Mouse (Mus musculus) neural tube, embryonic 15.5 days (tissue): ENCODE results near the gene Agap3. TPM values are rescaled to one million over a fixed set of nuclear protein-coding genes. Genes with fewer than 3 reads are reported as not detected.
A peak's percentile ranks its signal among the peaks of the same experiment; 100 is the strongest.

Source experiments
- ATAC-seq: fragments of 200-750 bp; cut with Nextera tagmentation; 2 replicates; pipeline ENCODE4 v1.8.0; 2017; ENCODE audit warnings: mild to moderate bottlenecking, moderate TSS enrichment, moderate library complexity; ENCODE audit not compliant: low FRiP score
- H3K27ac ChIP-seq: fragments of 300-500 bp; sonication (generic); replicated peaks from 2 replicates; pipeline ENCODE4 v1.5.1; 2015; ENCODE audit warnings: mild to moderate bottlenecking, inconsistent platforms
- H3K27me3 ChIP-seq: fragments of 300-500 bp; sonication (generic); replicated peaks from 2 replicates; pipeline ENCODE4 v1.6.1; 2015; ENCODE audit warnings: inconsistent platforms
- H3K36me3 ChIP-seq: fragments of 300-500 bp; sonication (generic); 2 replicates; pipeline ENCODE4 v1.6.1; 2015; ENCODE audit warnings: inconsistent platforms
- H3K4me1 ChIP-seq: fragments of 300-500 bp; sonication (generic); 2 replicates; pipeline ENCODE4 v1.6.1; 2015; ENCODE audit warnings: inconsistent platforms
- H3K4me2 ChIP-seq: fragments of 300-500 bp; sonication (generic); 2 replicates; pipeline ENCODE4 v1.6.1; 2015; ENCODE audit warnings: inconsistent platforms, mild to moderate bottlenecking, moderate library complexity
- H3K4me3 ChIP-seq: fragments of 300-500 bp; sonication (generic); replicated peaks from 2 replicates; pipeline ENCODE4 v1.5.1; 2015; ENCODE audit warnings: mild to moderate bottlenecking, inconsistent platforms
- H3K9ac ChIP-seq: fragments of 300-500 bp; sonication (generic); replicated peaks from 2 replicates; pipeline ENCODE4 v1.6.1; 2015; ENCODE audit warnings: mild to moderate bottlenecking, inconsistent platforms
- H3K9me3 ChIP-seq: fragments of 300-500 bp; sonication (generic); replicated peaks from 2 replicates; pipeline ENCODE4 v1.6.1; 2016; ENCODE audit warnings: inconsistent platforms
- WGBS: fragments of 180-500 bp; shearing (Covaris S2); methylation state at CpG from one replicate; pipeline ENCODE4 v1.1.7; 2015; ENCODE audit warnings: mixed read lengths; 5-methylcytosine and 5-hydroxymethylcytosine counted together
- polyA plus RNA-seq: library from polyadenylated mRNA; unstranded; fragments of >200 nt; fragmentation: Nextera tagmentation; extraction: Ambion mirVana; gene quantifications from 2 replicates; pipeline ENCODE4 v1.2.1, GENCODE M21; 2015

Gene Agap3
- polyA plus RNA-seq, 1 experiment from 2014 or later: 101 TPM

DNA sequence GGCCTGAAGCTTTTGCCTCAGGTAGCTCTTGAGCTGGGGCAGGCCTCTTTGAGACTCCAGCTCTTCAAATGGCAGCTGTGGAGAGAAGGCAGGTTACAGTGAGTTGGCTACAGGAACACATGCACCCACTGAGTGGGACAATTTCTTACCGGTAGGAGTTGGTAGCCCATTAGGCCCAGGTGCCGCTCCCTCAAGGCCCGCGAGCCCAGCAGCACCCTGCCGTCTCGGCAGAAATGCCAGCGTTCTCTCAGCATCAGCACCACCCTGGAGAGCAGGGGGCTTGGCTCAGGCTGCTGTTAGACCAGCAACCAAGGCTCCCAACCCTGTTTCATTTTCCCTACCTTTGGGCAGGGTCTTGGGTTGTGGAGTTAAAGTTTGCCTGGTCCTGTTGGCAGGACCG lies 10.8 kb upstream of the Agap3 start:
- H3K9ac ChIP-seq: no peak overlapping the region

GRCm38 (mm10) chr5:24442029-24442428 lies 9.9 kb upstream of the Agap3 start:
- H3K4me1 ChIP-seq: peaks cover 28% of the 10 kb centered on the region
- H3K27me3 ChIP-seq: no peaks in the 10 kb centered on the region
- peaks cover 40% of the 10 kb centered on the region for H3K36me3 ChIP-seq
- no peak overlapping the region for H3K4me2 ChIP-seq
- H3K4me3 ChIP-seq: no peak overlapping the region
- no peak for ATAC-seq
- no peak overlapping the region for H3K27ac ChIP-seq
- H3K9ac ChIP-seq: no peak overlapping the region
- H3K9me3 ChIP-seq: no peaks in the 10 kb centered on the region
- WGBS: 86% methylated on average over 9 of the region's 9 CpGs

More for the DNA sequence above, 10.8 kb upstream of the Agap3 start:
- no peaks in the 10 kb centered on the region for H3K27me3 ChIP-seq
- peaks cover 21% of the 10 kb centered on the region for H3K4me1 ChIP-seq
- H3K36me3 ChIP-seq: peaks cover 40% of the 10 kb centered on the region
- H3K9me3 ChIP-seq: no peaks in the 10 kb centered on the region
- WGBS: 96% methylated on average over 8 of the region's 8 CpGs
- no peak overlapping the region for H3K4me2 ChIP-seq
- ATAC-seq: no peak
- H3K4me3 ChIP-seq: no peak overlapping the region
- H3K27ac ChIP-seq: no peak overlapping the region

DNA sequence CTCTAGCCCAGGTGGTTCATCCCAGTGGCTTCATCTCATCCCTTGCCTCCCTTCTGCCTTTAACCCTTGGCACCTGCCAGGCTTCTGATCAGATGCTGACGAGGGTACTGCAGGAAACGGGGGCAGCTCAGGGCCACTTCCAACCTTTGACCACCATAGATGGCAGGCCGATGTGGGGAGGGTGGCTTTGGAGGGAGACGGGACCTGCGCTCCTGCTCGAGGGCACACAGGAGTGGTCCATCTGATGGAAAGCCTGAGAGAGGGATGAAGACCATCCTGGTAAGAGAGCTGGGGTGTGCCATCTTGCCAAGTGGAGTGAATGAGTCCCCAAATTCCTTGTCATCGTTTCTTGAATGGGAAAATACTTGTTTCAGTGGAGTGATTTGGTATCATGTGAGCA lies 8.8 kb upstream of the Agap3 start:
- Histone ChIP-seq H3K36me3 (peaks cover 40% of the 10 kb centered on the region), H3K4me2 (no peak overlapping the region), H3K27ac (no peak overlapping the region), H3K4me1 (peaks cover 39% of the 10 kb centered on the region), H3K9me3 (no peaks in the 10 kb centered on the region), H3K27me3 (no peaks in the 10 kb centered on the region), H3K4me3 (no peak overlapping the region), H3K9ac (no peak overlapping the region)
- 92% methylated on average over 7 of the region's 7 CpGs for WGBS
- no peak for ATAC-seq

GRCm38 (mm10) chr5:24443927-24444326 lies 8.1 kb upstream of the Agap3 start:
- 87% methylated on average over 12 of the region's 12 CpGs for WGBS
- H3K27ac ChIP-seq: peak overlapping the region; percentile 97; the same call in 1 of the 2 replicates
- 0 out of 2 replicates have a peak, but pooled peaks cover 2% of the 10 kb centered on the region for H3K27me3 ChIP-seq

GRCm38 (mm10) chr5:24444746-24445427 lies 7.1 kb upstream of the Agap3 start, which contains the start of gene Fastk:
TSS of gene Fastk (minus strand) at chr5:24445287.
- peak within 1 kb of the TSS; percentile 97 for H3K27ac ChIP-seq
- peaks cover 27% of the 10 kb centered on the region for H3K36me3 ChIP-seq
- H3K27me3 ChIP-seq: 0 out of 2 replicates have a peak, but pooled peaks cover 3% of the 10 kb centered on the region
- peak within 1 kb of the TSS; percentile 96 for H3K9ac ChIP-seq
- H3K9me3 ChIP-seq: no peaks in the 10 kb centered on the region
- peaks cover 42% of the 10 kb centered on the region for H3K4me1 ChIP-seq
- H3K4me3 ChIP-seq: peak within 1 kb of the TSS; percentile 94
- under 1% methylated on average over 60 of the region's 60 CpGs for WGBS
- peak; percentile 83 for ATAC-seq
- peak within 1 kb of the TSS; percentile 95 for H3K4me2 ChIP-seq

More at GRCm38 (mm10) chr5:24443927-24444326, 8.1 kb upstream of the Agap3 start:
- Histone ChIP-seq H3K4me2 (peak overlapping the region; percentile 95), H3K9ac (peak overlapping the region; percentile 96), H3K4me1 (peaks cover 42% of the 10 kb centered on the region), H3K4me3 (peak overlapping the region; percentile 94), H3K36me3 (peaks cover 36% of the 10 kb centered on the region), H3K9me3 (no peaks in the 10 kb centered on the region)
- ATAC-seq: no peak

- H3K4me1 ChIP-seq: peaks cover 42% of the 10 kb centered on the region
- 57% methylated on average over 20 of the region's 20 CpGs for WGBS
- H3K4me2 ChIP-seq: peak overlapping the region; percentile 95
- ATAC-seq: 0 out of 2 replicates have a peak, but pooled peaks have one; percentile 0
- H3K9ac ChIP-seq: peak overlapping the region; percentile 96
- H3K4me3 ChIP-seq: peak overlapping the region; percentile 94
- peak overlapping the region; percentile 97 for H3K27ac ChIP-seq
- H3K27me3 ChIP-seq: 0 out of 2 replicates have a peak, but pooled peaks cover 3% of the 10 kb centered on the region
- no peaks in the 10 kb centered on the region for H3K9me3 ChIP-seq
- peaks cover 20% of the 10 kb centered on the region for H3K36me3 ChIP-seq
Observed at GRCm38 (mm10) chr5:24445428-24446080, 6.4 kb upstream of the Agap3 start.

- Histone ChIP-seq H3K27ac (no peak overlapping the region), H3K36me3 (peaks cover 9% of the 10 kb centered on the region), H3K9me3 (no peaks in the 10 kb centered on the region), H3K4me1 (peaks cover 48% of the 10 kb centered on the region), H3K27me3 (0 out of 2 replicates have a peak, but pooled peaks cover 3% of the 10 kb centered on the region), H3K4me2 (peak overlapping the region; percentile 88), H3K9ac (no peak overlapping the region), H3K4me3 (peak overlapping the region; percentile 71; the same call in 1 of the 2 replicates)
- ATAC-seq: no peak
- 95% methylated on average over 7 of the region's 7 CpGs for whole genome bisulfite sequencing
Observed at GRCm38 (mm10) chr5:24446630-24447029, 5.3 kb upstream of the Agap3 start.

- Histone ChIP-seq H3K9me3 (no peaks in the 10 kb centered on the region), H3K4me3 (peak within 1 kb of the TSS; percentile 71), H3K4me1 (peaks cover 48% of the 10 kb centered on the region), H3K4me2 (peak within 1 kb of the TSS; percentile 88), H3K36me3 (0 out of 2 replicates have a peak, but pooled peaks cover 3% of the 10 kb centered on the region), H3K27ac (peak within 1 kb of the TSS; percentile 74), H3K27me3 (0 out of 2 replicates have a peak, but pooled peaks cover 3% of the 10 kb centered on the region), H3K9ac (peak within 1 kb of the TSS; percentile 63)
- peak; percentile 45 for ATAC-seq
- WGBS: 2% methylated on average over 34 of the region's 34 CpGs
Observed at GRCm38 (mm10) chr5:24447624-24448298, 4.2 kb upstream of the Agap3 start, which contains the start of gene Tmub1. TSS of gene Tmub1 (minus strand) at chr5:24447854.

GRCm38 (mm10) chr5:24451264-24452029 lies 530 bp upstream of the Agap3 start:
- peak overlapping the region; percentile 91 for H3K4me2 ChIP-seq
- ATAC-seq: peak; percentile 74
- WGBS: 2% methylated on average over 46 of the region's 66 CpGs
- H3K9me3 ChIP-seq: no peaks in the 10 kb centered on the region
- H3K36me3 ChIP-seq: no peaks in the 10 kb centered on the region
- 0 out of 2 replicates have a peak, but pooled peaks cover 3% of the 10 kb centered on the region for H3K27me3 ChIP-seq
- peak overlapping the region; percentile 85 for H3K9ac ChIP-seq
- peak overlapping the region; percentile 85 for H3K4me3 ChIP-seq
- peaks cover 62% of the 10 kb centered on the region for H3K4me1 ChIP-seq
- peak overlapping the region; percentile 93 for H3K27ac ChIP-seq

- no peaks in the 10 kb centered on the region for H3K36me3 ChIP-seq
- H3K9me3 ChIP-seq: no peaks in the 10 kb centered on the region
- peak overlapping the region; percentile 91 for H3K4me2 ChIP-seq
- H3K27me3 ChIP-seq: 0 out of 2 replicates have a peak, but pooled peaks cover 3% of the 10 kb centered on the region
- H3K9ac ChIP-seq: peak overlapping the region; percentile 85
- peak overlapping the region; percentile 93 for H3K27ac ChIP-seq
- ATAC-seq: peak; percentile 4; the same call in 1 of the 2 replicates
- peaks cover 59% of the 10 kb centered on the region for H3K4me1 ChIP-seq
- peak overlapping the region; percentile 85 for H3K4me3 ChIP-seq
- under 1% methylated on average over 28 of the region's 29 CpGs for WGBS
Observed at GRCm38 (mm10) chr5:24452691-24453233, 785 bp downstream of the Agap3 start.
